Comparison of ENCODE assay signal across 9 mouse cellular contexts in genomic region chr10:39321623-39321985, GRCm38 (mm10). TPM values are rescaled to one million over a fixed set of nuclear protein-coding genes. Genes with fewer than 3 reads are reported as not detected.
DNase-seq lines count a peak whose midpoint lies in the region; ATAC-seq lines count a peak whose summit lies in the region.
"Had no signal": no experiment of that assay in that cellular context is flagged by ENCODE, and none has a peak within 500 bp of the region (broad histone marks: within the 10 kb centered on the region; RNA-seq: fewer than 3 reads in every experiment).

No protein-coding gene starts in this region.

- H3K27me3 ChIP-seq in heart, embryonic 13.5 days (replicated peaks): no peaks in the 10 kb centered on the region
- H3K27me3 ChIP-seq in neural tube, embryonic 12.5 days (replicated peaks): no peaks in the 10 kb centered on the region
- H3K27me3 ChIP-seq in hindbrain, embryonic 14.5 days (ENCODE audit: control insufficient read depth, insufficient read depth, low read length): no peaks in the 10 kb centered on the region

- no peak overlapping the region for H3K4me3 ChIP-seq in heart, embryonic 13.5 days
- no peak overlapping the region for H3K4me3 ChIP-seq in neural tube, embryonic 12.5 days
- H3K4me3 ChIP-seq in hindbrain, embryonic 14.5 days (replicated peaks; ENCODE audit: low read length): no peak overlapping the region

- H3K4me1 ChIP-seq in heart, embryonic 13.5 days: peaks cover 25% of the 10 kb centered on the region
- 0 out of 2 replicates have a peak, but pooled peaks cover 9% of the 10 kb centered on the region for H3K4me1 ChIP-seq in neural tube, embryonic 12.5 days
- H3K4me1 ChIP-seq in hindbrain, embryonic 14.5 days (replicated peaks; ENCODE audit: control insufficient read depth, insufficient read depth, low read length): peaks cover 9% of the 10 kb centered on the region

- H3K4me2 ChIP-seq in heart, embryonic 13.5 days: peak overlapping the region; percentile 47
- H3K4me2 ChIP-seq in neural tube, embryonic 12.5 days (replicated peaks): peak overlapping the region; percentile 27
- peak overlapping the region; percentile 10; the same call in 1 of the 2 replicates for H3K4me2 ChIP-seq in hindbrain, embryonic 14.5 days (replicated peaks)

- H3K9ac ChIP-seq in heart, embryonic 13.5 days: 0 out of 2 replicates have a peak overlapping the region, but pooled peaks have one; percentile 47
- H3K9ac ChIP-seq in neural tube, embryonic 12.5 days: no peak overlapping the region
- no peak overlapping the region for H3K9ac ChIP-seq in hindbrain, embryonic 14.5 days

- no peaks in the 10 kb centered on the region for H3K36me3 ChIP-seq in heart, embryonic 13.5 days
- no peaks in the 10 kb centered on the region for H3K36me3 ChIP-seq in neural tube, embryonic 12.5 days
- H3K36me3 ChIP-seq in hindbrain, embryonic 14.5 days (replicated peaks; ENCODE audit: control insufficient read depth, insufficient read depth): no peaks in the 10 kb centered on the region

- H3K9me3 ChIP-seq in heart, embryonic 13.5 days: no peaks in the 10 kb centered on the region
- no peaks in the 10 kb centered on the region for H3K9me3 ChIP-seq in neural tube, embryonic 12.5 days
- no peaks in the 10 kb centered on the region for H3K9me3 ChIP-seq in hindbrain, embryonic 14.5 days (ENCODE audit: control insufficient read depth, low read length)

- 68% methylated on average over 9 of the region's 9 CpGs for WGBS in heart, embryonic 13.5 days
- WGBS in neural tube, embryonic 12.5 days: 80% methylated on average over 9 of the region's 9 CpGs
- 64% methylated on average over 9 of the region's 9 CpGs for WGBS in hindbrain, embryonic 14.5 days

- no peak for ATAC-seq in heart, embryonic 13.5 days (ENCODE audit: extremely low read depth, insufficient number of reproducible peaks, low FRiP score, low TSS enrichment)
- no peak for ATAC-seq in neural tube, embryonic 12.5 days (ENCODE audit: low FRiP score, low read depth)
- 0 out of 2 replicates have a peak, but pooled peaks have one; percentile 6 for ATAC-seq in hindbrain, embryonic 14.5 days (ENCODE audit: low FRiP score)
- ATAC-seq in activated CD4-positive, CD25-positive, alpha-beta regulatory T cell, adult 4 months: no peak
- ATAC-seq: CD4-positive, CD25-positive, alpha-beta regulatory T cell, adult 4 months had no signal

- no peak for DNase-seq in heart, adult 9 months (ENCODE audit: low spot score in 2 of 2)
- DNase-seq in neural tube, embryonic 10.5 days (ENCODE audit: extremely low spot score, low spot score): no peak
- DNase-seq in hindbrain, embryonic 14.5 days (ENCODE audit: low spot score): no peak
- no peak for DNase-seq in frontal cortex, postnatal 36 days (ENCODE audit: low spot score in 2 of 2)
- no peak for DNase-seq in kidney, postnatal 25 days

- no peak overlapping the region; the same call in 1 of the 2 replicates for H3K27ac ChIP-seq in heart, embryonic 13.5 days (replicated peaks)
- H3K27ac ChIP-seq in neural tube, embryonic 12.5 days: no peak overlapping the region
- no peak overlapping the region for H3K27ac ChIP-seq in hindbrain, embryonic 14.5 days

RNA-seq across cellular contexts. Expression of gene Fyn, which starts 47.1 kb away (rescaled TPM):
- 11.2 and 13.3 TPM in 2 replicates for polyA plus RNA-seq in heart, embryonic 13.5 days (2015; fragmentation: Nextera tagmentation; extraction: Ambion mirVana)
- polyA plus RNA-seq in neural tube, embryonic 12.5 days (2016; fragmentation: Nextera tagmentation; extraction: Ambion mirVana): 72.4 and 79.8 TPM in 2 replicates
- 105 and 112 TPM in 2 replicates for polyA plus RNA-seq in hindbrain, embryonic 14.5 days (2014; fragmentation: Nextera tagmentation; extraction: Ambion mirVana)
- polyA plus RNA-seq in activated CD4-positive, CD25-positive, alpha-beta regulatory T cell, adult 4 months (2017; shearing (Covaris generic)): 100 to 1,000 TPM in 1 of 2 experiments, 10 to 100 TPM in 1; 78.3 to 103 TPM
